Mouse (Mus musculus): ENCODE data around the gene Mmaa.

DNA sequence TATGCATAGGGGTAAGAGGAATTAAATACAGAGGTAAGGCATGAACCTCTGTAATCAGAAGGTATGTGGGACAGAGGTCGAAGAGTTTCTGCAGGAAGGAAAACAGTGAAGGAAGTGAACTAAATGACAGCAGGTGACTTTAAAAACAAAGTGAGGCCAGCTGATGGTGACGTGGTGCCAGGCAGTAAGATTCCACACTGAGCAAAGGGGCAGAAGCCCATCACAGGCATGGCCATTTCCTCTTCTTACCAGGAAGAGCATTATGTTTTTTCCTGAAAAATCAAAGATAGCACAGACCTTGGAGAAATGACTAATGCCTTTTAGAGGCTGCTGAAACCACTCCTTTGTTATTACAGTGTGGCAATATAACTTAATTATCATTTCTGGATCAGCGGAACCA lies 6.8 kb upstream of the Mmaa start:
- TF ChIP-seq CTCF (conservative IDR thresholded peaks at IDR 0.05; ENCODE audit: low read length) (no peak), NANOG (IDR thresholded peaks at IDR 0.05; ENCODE audit: borderline replicate concordance, low read length) (no peak), POU5F1 (IDR thresholded peaks at IDR 0.05; ENCODE audit: borderline replicate concordance, low read length) (no peak)
